Mouse (Mus musculus) CH12.LX (cell line): ENCODE results near the gene Nsd1. TPM values are rescaled to one million over a fixed set of nuclear protein-coding genes. Genes with fewer than 3 reads are reported as not detected.

Experiments
- DNase-seq: peaks from one replicate; pipeline ENCODE4 v3.0.0-alpha.2; 2013; ENCODE audit errors: extremely low read depth
- H3K27ac ChIP-seq: 2 replicates; pipeline ENCODE4 v1.5.1; 2012; ENCODE audit warnings: low read depth, mild to moderate bottlenecking, control low read depth, moderate library complexity; ENCODE audit not compliant: insufficient read depth
- H3K27me3 ChIP-seq: replicated peaks from 2 replicates; pipeline ENCODE3; 2012; ENCODE audit warnings: inconsistent platforms
- H3K36me3 ChIP-seq, 2 experiments: replicated peaks in 1 of 2; 2 replicates each; pipeline versions ENCODE3 to v1.6.1; 2012; ENCODE audit warnings: inconsistent platforms in 1 of 2, low read length in 1 of 2, mild to moderate bottlenecking in 1 of 2, mixed read lengths in 1 of 2, moderate library complexity in 1 of 2; ENCODE audit not compliant: control insufficient read depth in 1 of 2, insufficient read depth in 1 of 2
- H3K4me1 ChIP-seq, 2 experiments: 2 replicates each; pipeline ENCODE4 v1.6.1; 2012; ENCODE audit warnings: inconsistent platforms in 1 of 2, moderate library complexity in 1 of 2; ENCODE audit not compliant: insufficient read depth in 2 of 2, control insufficient read depth in 1 of 2
- H3K4me2 ChIP-seq: 2 replicates; pipeline ENCODE4 v1.6.1; 2012; ENCODE audit warnings: low read depth, mild to moderate bottlenecking, control low read depth; ENCODE audit not compliant: poor library complexity, insufficient read depth, severe bottlenecking
- H3K4me3 ChIP-seq, 3 experiments: fragments of 150-350 bp in 1 of 3; sonication (generic) in 1 of 3; replicated peaks in 1 of 3; 2 replicates each; pipeline versions ENCODE3 to v1.5.1; 2011 to 2012; ENCODE audit warnings: low read depth in 2 of 3, low read length in 2 of 3, mild to moderate bottlenecking in 2 of 3, moderate library complexity in 2 of 3, control low read depth in 1 of 3, improper control_type of control experiment in 1 of 3, inconsistent platforms in 1 of 3, mixed read lengths in 1 of 3; ENCODE audit not compliant: poor library complexity in 1 of 3
- H3K79me2 ChIP-seq: replicated peaks from 2 replicates; pipeline ENCODE4 v1.6.1; 2012; ENCODE audit warnings: mild to moderate bottlenecking, moderate library complexity; ENCODE audit not compliant: control insufficient read depth, poor library complexity, insufficient read depth, severe bottlenecking; ENCODE audit errors: extremely low read depth
- H3K9ac ChIP-seq: 2 replicates; pipeline ENCODE4 v1.6.1; 2012; ENCODE audit warnings: low read depth, mild to moderate bottlenecking, control low read depth, moderate library complexity; ENCODE audit not compliant: insufficient read depth
- H3K9me3 ChIP-seq: replicated peaks from 2 replicates; pipeline ENCODE3; 2012; ENCODE audit warnings: low read length, inconsistent platforms, mixed read lengths
- BHLHE40 ChIP-seq: IDR thresholded peaks from 2 replicates; pipeline ENCODE4 v1.6.1; 2011; ENCODE audit warnings: mild to moderate bottlenecking, low read depth, low read length, improper control_type of control experiment
- CHD2 ChIP-seq: IDR thresholded peaks from 2 replicates; pipeline ENCODE4 v1.6.1; 2011; ENCODE audit warnings: low read length, improper control_type of control experiment
- CTCF ChIP-seq, 2 experiments: IDR thresholded peaks in 1 of 2; conservative IDR thresholded peaks in 1 of 2; 2 replicates each; pipeline ENCODE4 v1.5.1; 2011 to 2012; ENCODE audit warnings: low read depth in 2 of 2, low read length in 2 of 2, improper control_type of control experiment in 1 of 2, inconsistent platforms in 1 of 2, mild to moderate bottlenecking in 1 of 2, moderate library complexity in 1 of 2
- ELF1 ChIP-seq: IDR thresholded peaks from 2 replicates; pipeline ENCODE4 v1.6.1; 2014; ENCODE audit warnings: low read depth, mild to moderate bottlenecking, inconsistent platforms, low read length, improper control_type of control experiment
- IRF4 ChIP-seq: IDR thresholded peaks from 2 replicates; pipeline ENCODE4 v1.6.1; 2014; ENCODE audit warnings: low read depth, mild to moderate bottlenecking, inconsistent platforms, low read length, improper control_type of control experiment
- JUN ChIP-seq: IDR thresholded peaks from 2 replicates; pipeline ENCODE4 v1.6.1; 2011; ENCODE audit warnings: low read depth, mild to moderate bottlenecking, low read length, improper control_type of control experiment, moderate library complexity; ENCODE audit not compliant: insufficient read depth
- JUND ChIP-seq: conservative IDR thresholded peaks from 2 replicates; pipeline ENCODE4 v1.6.1; 2011; ENCODE audit warnings: low read depth, low read length, improper control_type of control experiment
- MAX ChIP-seq: IDR thresholded peaks from 2 replicates; pipeline ENCODE4 v1.6.1; 2011; ENCODE audit warnings: low read length, improper control_type of control experiment
- MYC ChIP-seq: IDR thresholded peaks from 2 replicates; pipeline ENCODE4 v1.6.1; 2011; ENCODE audit warnings: low read depth, mild to moderate bottlenecking, improper control_type of control experiment, low read length
- NELFE ChIP-seq: IDR thresholded peaks from 2 replicates; pipeline ENCODE4 v1.6.1; 2011; ENCODE audit warnings: low read depth, low read length, improper control_type of control experiment
- POLR2A ChIP-seq: IDR thresholded peaks from 2 replicates; pipeline ENCODE4 v1.6.1; 2011; ENCODE audit warnings: low read depth, mild to moderate bottlenecking, improper control_type of control experiment, low read length
- SMC3 ChIP-seq: IDR thresholded peaks from 2 replicates; pipeline ENCODE4 v1.6.1; 2011; ENCODE audit warnings: low read depth, low read length, improper control_type of control experiment
- ZC3H11A ChIP-seq: IDR thresholded peaks from 2 replicates; pipeline ENCODE4 v1.6.1; 2012; ENCODE audit warnings: low read depth, mild to moderate bottlenecking, inconsistent platforms, low read length, improper control_type of control experiment
- dilution Hi-C: fragments of 300-500 bp; cut with MboI; formaldehyde crosslinking; loops from 2 replicates; pipeline ENCODE4 v1.14.3; 2020; ENCODE audit warnings: low sequenced_read_pairs; ENCODE audit not compliant: extremely low pct_unique_long_range_greater_than_20kb, extremely low pct_ligation_motif_present
- in situ Hi-C: fragments of 300-500 bp; cut with MboI; formaldehyde crosslinking; loops from 3 replicates; pipeline ENCODE4 v1.14.3; 2019; ENCODE audit warnings: low sequenced_read_pairs, low pct_ligation_motif_present, low pct_unique_long_range_greater_than_20kb, mixed read lengths
- polyA plus RNA-seq: library from polyadenylated mRNA; unstranded; fragments of >175 nt; gene quantifications from 2 replicates; pipeline ENCODE4 v1.2.1, GENCODE M21; 2012; ENCODE audit warnings: low read depth; ENCODE audit not compliant: insufficient read length
- total RNA-seq, 2 experiments: library from RNA; depleted of rRNA; stranded (reverse); fragments of 300-350 nt in 1 of 2; fragments of >200 nt in 1 of 2; gene quantifications; 2 replicates each; pipeline ENCODE4 v1.2.3; 2012 to 2014

The Nsd1 gene
- total and polyA plus RNA-seq, 3 experiments: 11.8 to 13.8 (median 12.6) TPM

DNA sequence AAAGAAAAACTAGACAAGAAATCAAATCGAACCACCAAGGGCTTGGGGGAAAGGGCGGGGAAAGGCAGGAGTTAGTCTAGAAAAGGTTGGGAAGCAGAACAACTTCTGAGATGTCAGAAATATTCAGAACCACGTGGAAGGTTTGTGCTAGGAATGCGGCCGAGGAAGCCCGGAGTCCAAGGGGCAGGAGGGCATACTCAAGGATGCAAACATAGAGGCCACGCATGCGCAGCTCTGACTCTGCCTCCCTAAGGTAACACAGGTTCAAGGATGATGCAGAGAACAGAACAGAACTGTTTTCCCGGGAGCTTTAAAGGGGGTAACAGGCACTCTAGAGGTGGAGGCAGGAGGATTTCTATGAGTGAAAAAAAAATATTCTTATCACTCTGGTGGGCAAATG, 5.8 kb upstream of the Nsd1 start:
- DNase-seq: no peak
- TF ChIP-seq SMC3: no peak
- TF ChIP-seq POLR2A: no peak
- no peak for TF ChIP-seq IRF4
- no peak for TF ChIP-seq ELF1
- TF ChIP-seq, all 38 proteins: peak for 0
- dilution Hi-C loops: no loop called here
- in situ Hi-C loops: no loop called here
- Histone ChIP-seq H3K27me3 (no peaks in the 10 kb centered on the region), H3K9me3 (no peaks in the 10 kb centered on the region), H3K4me1 (peaks cover 2 to 20% of the 10 kb centered on the region in 2 experiments; a peak in 2 of 4 replicates), H3K79me2 (no peaks in the 10 kb centered on the region), H3K9ac (no peak overlapping the region), H3K27ac (no peak overlapping the region), H3K4me3 (no peak overlapping the region), H3K4me2 (no peak overlapping the region), H3K36me3 (no peaks in the 10 kb centered on the region)

DNA sequence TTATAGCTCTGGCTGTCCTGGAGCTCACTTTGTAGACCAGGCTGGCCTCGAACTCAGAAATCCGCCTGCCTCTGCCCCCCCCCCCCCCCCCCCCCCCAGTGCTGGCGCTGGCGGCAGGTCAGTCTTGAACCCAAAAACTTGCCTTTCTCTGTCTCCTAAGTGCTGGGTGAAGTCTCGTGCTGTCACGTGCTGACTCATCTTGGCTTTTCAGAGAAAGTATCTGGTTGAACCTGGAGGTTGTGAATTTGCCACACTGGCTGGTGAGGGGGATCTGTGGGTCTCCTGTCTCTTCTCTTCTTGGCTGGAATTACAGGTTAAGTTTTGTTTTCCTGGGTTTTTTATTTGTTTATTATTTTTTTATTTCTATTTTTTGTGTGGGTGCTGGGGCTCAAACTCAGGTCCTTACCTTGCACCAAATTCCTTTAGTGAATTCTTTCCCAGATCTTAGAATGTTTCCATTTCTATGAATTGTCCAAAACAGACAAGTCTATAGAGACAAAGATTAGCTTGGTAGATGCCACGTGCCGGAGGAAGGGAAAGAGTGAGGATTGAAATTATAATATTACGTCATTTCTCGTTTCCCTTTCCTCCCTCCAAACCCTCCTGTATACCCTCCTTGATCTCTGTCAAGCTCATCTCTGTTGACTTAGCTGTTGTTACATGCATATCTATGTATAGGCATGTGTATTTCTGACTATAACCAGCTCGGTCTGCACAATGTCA, 4.8 kb upstream of the Nsd1 start:
- peaks cover 7% of the 10 kb centered on the region for H3K9me3 ChIP-seq
- in situ Hi-C loops: no loop called here
- peaks cover 2 to 14% of the 10 kb centered on the region in 2 experiments; a peak in 2 of 4 replicates for H3K4me1 ChIP-seq
- H3K27me3 ChIP-seq: no peaks in the 10 kb centered on the region
- no peak for DNase-seq
- H3K27ac ChIP-seq: no peak overlapping the region
- no peak overlapping the region for H3K4me3 ChIP-seq
- no peaks in the 10 kb centered on the region for H3K36me3 ChIP-seq
- TF ChIP-seq BHLHE40: peak; percentile 79
- 0 out of 2 replicates have a peak, but pooled peaks have one; percentile 17 for TF ChIP-seq MAX
- no peak for TF ChIP-seq CTCF (conservative IDR thresholded peaks at IDR 0.05 in 1 of 2, IDR thresholded peaks at IDR 0.05 in 1 of 2; ENCODE audit: low read depth in 2 of 2, low read length in 2 of 2)
- TF ChIP-seq MYC: peak; percentile 55; the same call in 1 of the 2 replicates
- peak; percentile 35 for TF ChIP-seq JUND
- TF ChIP-seq JUN: 0 out of 2 replicates have a peak, but pooled peaks have one; percentile 24
- dilution Hi-C loops: no loop called here
- no peaks in the 10 kb centered on the region for H3K79me2 ChIP-seq
- H3K4me2 ChIP-seq: no peak overlapping the region
- H3K9ac ChIP-seq: no peak overlapping the region

DNA sequence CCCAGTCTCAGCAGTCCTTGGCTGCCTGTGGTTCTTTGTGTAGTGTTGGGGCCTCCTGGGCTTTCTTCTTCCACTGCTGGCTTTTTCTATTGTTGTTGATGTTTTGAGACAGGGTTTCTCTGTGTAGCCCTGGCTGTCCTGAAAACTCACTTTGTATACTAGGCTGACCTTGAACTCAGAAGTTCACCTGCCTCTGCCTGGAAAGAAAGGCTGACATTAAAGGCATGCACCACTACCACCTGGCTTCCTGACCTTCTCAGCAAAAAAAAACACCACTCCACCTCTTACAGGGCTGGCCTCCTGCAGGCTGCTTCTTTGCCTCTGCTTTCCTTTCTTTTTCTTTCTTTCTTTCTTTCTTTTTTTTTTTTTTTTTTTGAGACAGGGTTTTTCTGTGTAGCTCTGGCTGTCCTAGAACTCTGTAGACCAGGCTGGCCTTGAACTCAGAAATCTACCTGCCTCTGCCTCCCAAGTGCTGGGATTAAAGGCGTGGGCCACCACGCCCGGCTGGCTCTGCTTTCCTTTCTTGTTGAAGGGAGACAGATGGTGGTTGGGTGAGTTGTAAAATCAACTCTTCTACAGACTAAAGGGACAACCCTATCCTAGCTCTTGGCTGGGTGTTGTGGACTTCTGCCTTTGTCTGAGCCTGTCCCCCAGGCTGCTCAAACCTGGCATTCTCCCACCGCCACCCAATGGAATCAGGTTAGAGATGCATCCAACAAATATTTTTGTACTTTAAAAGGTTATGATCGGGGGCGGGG, 4.0 kb upstream of the Nsd1 start:
- peaks cover 2 to 9% of the 10 kb centered on the region in 2 experiments; a peak in 2 of 4 replicates for H3K4me1 ChIP-seq
- no peak for DNase-seq
- no peak overlapping the region for H3K9ac ChIP-seq
- peaks cover 15% of the 10 kb centered on the region for H3K9me3 ChIP-seq
- no peak overlapping the region for H3K4me3 ChIP-seq
- dilution Hi-C loops: no loop called here
- no peak overlapping the region for H3K4me2 ChIP-seq
- H3K27ac ChIP-seq: no peak overlapping the region
- no peaks in the 10 kb centered on the region for H3K79me2 ChIP-seq
- no peak for TF ChIP-seq MYC
- TF ChIP-seq NELFE: no peak
- no peak for TF ChIP-seq BHLHE40
- no peak for TF ChIP-seq CHD2
- TF ChIP-seq ZC3H11A: no peak
- no peaks in the 10 kb centered on the region for H3K36me3 ChIP-seq
- in situ Hi-C loops: no loop called here
- H3K27me3 ChIP-seq: no peaks in the 10 kb centered on the region
